Mouse (Mus musculus): Measurements from ENCODE around the gene Ppt2.

Gene Ppt2

DNA sequence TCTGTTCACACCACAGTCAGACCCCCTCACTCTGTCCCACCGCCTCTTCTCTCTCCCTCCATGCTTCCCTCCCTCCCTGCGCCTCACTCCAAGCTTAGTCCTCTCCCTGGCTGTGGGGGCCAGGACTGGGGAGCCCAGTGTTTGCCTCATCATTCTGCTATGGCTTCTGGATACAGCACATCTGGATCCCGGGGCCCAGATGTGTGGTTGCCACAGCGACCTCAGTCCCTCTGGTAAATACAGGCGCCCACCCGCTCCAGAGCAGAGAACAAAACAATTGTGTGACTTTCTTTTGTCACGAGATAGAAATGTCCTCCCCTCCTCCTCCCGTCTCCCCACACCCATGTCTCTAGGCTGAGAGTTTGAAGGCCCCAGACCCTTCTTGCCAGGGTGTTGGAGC lies 28.4 kb upstream of the Ppt2 start:
- DNase-seq (ENCODE audit: low spot score in 2 of 2) = no peak

DNA sequence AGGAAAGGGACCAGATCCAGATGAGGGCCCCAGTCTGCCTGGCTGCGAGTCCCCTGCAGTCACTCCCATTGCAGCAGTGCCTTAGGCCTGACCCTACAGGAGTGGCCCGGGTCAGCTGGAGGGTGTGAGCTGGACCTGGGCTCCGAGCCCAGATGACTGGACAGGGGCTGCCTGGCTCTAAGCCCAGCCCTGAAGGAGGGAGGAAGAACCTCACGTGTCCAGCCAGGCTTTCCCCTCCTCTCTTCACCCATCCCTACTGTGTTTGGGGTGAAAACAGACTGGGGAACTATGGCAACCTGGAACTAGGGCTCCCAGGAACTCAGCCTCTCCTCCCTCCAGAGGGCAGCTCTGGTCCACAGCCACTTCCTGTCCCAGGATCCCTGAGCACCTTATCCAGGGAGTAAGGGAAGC lies 27.3 kb upstream of the Ppt2 start:
- DNase-seq (ENCODE audit: low spot score in 2 of 2) = no peak

- no peak for DNase-seq (ENCODE audit: low spot score in 2 of 2)
These were observed 26.9 kb upstream of the Ppt2 start for GRCm38 (mm10) chr17:34655160-34655559.

DNA sequence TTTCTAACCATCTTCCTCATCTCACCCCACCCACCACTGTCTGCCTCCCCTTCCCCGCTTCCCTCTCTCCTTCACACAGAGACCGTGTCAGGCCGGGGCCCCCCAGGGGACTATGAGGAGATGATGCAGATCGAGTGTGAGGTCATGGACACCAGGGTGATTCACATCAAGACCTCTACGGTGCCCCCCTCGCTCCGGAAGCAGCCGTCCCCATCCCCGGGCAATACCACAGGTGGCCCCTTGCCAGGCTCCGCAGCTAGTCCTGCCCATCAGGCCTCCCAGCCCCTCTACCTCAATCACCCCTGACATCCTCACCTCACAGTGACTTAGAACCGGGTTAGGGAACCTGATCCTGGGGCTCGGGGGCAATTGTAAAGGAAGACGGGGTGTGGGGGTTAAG lies 26.1 kb upstream of the Ppt2 start:
- DNase-seq (ENCODE audit: low spot score in 2 of 2) = no peak

DNA sequence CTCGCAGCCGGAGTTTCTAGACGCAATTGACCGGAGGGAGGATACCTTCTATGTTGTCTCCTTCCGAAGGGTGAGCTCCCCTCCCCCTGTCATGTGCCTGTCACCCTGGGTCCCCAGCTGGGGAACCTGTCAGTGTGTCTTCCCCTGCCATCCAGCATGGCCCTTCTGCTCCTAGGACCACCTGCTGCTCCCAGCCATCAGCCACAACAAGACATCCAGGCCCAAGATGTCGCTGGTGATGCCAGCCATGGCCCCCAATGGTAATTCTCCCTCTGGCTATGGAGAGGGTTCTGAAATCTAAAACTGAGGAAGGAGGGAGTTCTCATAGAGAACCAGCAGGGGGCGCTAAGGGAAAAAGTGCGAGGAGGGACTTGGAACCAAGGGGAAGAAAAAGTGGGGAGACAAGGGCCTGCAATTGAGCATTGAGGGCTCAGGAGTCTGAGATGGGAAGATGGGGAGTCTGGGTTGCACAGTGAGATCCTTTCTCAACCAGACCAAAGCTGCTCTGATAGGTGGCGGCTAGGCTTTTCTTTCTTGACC lies 25.5 kb upstream of the Ppt2 start:
- DNase-seq (ENCODE audit: low spot score in 2 of 2) = peak; percentile 50 to 76

GRCm38 (mm10) chr17:34652985-34653384 lies 24.7 kb upstream of the Ppt2 start:
- DNase-seq (ENCODE audit: low spot score in 2 of 2) = no peak

- no peak for DNase-seq (ENCODE audit: low spot score in 2 of 2)
These were observed 24.2 kb upstream of the Ppt2 start for GRCm38 (mm10) chr17:34652546-34652945.

GRCm38 (mm10) chr17:34651507-34652221 lies 23.4 kb upstream of the Ppt2 start:
- peak in 1 of 2 experiments; percentile 63 for DNase-seq (ENCODE audit: low spot score in 2 of 2)

- no peak for DNase-seq (ENCODE audit: low spot score in 2 of 2)
These were observed 22.5 kb upstream of the Ppt2 start for GRCm38 (mm10) chr17:34650781-34651180.

GRCm38 (mm10) chr17:34649106-34649864 lies 21.0 kb upstream of the Ppt2 start:
- DNase-seq (ENCODE audit: low spot score in 2 of 2) = no peak

DNA sequence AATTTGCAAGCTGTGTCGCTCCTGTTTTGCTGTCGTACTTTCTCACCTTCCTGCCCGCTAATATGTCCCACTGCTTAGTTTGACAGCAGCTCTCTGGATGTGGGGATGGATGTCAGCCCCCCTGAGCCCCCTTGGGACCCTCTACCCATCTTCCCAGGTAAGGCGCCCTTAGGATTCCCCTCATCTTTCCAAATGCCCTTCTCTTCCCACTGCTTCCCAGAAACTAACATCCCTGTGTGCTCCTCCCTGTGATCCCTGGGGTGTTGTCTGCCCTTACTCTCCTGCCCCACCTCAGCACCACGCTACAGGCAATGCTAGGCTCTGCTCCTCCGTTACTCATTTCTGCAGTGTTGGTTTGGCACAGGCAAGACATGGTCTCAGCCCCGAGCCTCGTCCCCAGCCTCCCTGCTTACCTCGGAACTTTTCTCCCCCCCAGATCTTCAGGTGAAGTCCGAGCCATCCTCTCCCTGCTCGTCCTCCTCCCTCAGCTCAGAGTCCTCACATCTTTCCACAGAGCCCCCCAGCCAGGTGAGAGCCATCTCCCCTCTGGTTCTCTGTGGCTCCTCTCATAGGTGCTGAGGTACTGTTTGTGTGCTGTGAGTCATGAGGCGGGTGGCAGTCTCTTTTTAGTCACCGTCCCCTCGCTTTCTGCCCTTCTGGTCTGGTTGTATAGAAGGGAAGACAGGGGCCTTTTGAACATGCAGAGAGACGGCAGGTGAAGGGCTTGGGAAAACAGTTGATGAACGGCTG lies 20.0 kb upstream of the Ppt2 start:
- DNase-seq (ENCODE audit: low spot score in 2 of 2) = no peak

- DNase-seq (ENCODE audit: low spot score in 2 of 2) = peak; percentile 80 to 94
These were observed 18.8 kb upstream of the Ppt2 start, which contains the start of gene Atf6b for GRCm38 (mm10) chr17:34646906-34647787. Gene Atf6b, plus strand, starts transcription at chr17:34647146.

GRCm38 (mm10) chr17:34645831-34646511 lies 17.7 kb upstream of the Ppt2 start:
- DNase-seq (ENCODE audit: low spot score in 2 of 2) = no peak

DNA sequence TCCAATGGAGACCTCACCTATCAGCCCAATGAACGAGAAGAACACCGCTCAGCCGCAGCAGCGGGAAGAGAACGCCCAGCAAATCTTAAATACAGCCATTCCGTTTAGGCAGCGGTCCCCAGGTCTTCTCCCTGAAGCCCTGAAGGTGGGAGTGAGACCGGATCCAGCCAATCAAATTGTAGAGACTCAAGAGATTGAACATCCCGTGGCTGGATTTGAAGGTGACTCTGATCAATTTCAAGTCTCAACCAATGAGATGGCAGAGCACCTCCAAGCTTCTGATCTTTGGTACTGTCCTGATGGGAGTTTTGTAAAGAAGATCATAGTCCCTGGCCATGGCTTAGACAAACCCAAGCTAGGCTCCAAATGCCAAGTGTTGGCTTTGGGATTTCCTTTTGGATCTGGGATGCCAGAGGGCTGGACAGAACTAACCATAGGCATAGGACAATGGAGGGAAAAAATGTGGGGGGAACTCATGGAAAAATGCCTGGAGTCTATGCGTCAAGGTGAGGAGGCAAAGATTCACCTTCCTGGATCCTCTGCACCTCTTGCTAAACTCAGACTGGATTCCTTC lies 17.0 kb upstream of the Ppt2 start:
- no peak for DNase-seq (ENCODE audit: low spot score in 2 of 2)

DNA sequence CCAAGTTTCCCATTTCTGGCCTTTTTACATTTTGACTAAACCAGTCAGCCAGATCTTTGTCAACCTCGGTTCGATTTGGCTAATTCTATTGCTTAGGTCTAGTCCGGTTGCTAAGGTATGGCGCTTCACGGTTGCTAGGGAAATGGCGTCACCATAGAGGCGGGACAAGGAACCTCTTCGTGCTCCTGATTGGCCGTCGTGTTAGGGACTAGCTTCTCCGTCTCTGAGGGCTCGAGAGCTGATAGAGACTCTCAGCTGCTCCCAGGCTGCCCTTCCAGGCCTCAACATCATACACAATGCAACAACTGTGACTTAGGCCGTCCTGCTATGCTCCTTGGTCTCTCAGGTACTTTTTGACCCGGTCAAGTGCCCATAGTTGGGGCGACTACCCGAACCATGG lies 16.3 kb upstream of the Ppt2 start, which contains the start of gene Fkbpl:
Gene Fkbpl, plus strand, starts transcription at position 157 of the 400 bp plus-strand sequence.
- DNase-seq (ENCODE audit: low spot score in 2 of 2) = peak; percentile 89 to 94

- DNase-seq (ENCODE audit: low spot score in 2 of 2) = no peak
These were observed 15.6 kb upstream of the Ppt2 start for GRCm38 (mm10) chr17:34643944-34644343.

- no peak for DNase-seq (ENCODE audit: low spot score in 2 of 2)
These were observed 15.1 kb upstream of the Ppt2 start for GRCm38 (mm10) chr17:34643379-34643778.

DNA sequence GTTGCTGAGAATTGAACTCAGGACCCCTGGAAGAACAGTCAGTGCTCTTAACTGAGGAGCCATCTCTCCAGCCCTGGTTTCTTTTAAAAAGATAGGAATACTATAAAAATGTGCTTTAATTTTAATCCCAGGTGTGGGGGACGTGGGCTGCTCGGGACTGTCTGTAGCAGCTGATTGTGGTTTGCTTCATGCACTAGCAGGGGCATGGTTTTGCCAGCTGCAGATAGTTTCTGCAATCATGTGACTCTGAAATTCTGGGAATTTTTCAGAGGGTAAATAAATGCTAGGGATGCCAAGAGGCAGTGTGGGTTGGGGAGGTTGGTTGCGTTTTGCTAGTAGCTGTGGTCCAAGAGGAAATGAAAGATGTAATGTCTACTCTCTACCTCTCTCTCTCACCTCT lies 13.6 kb upstream of the Ppt2 start:
- no peak for DNase-seq (ENCODE audit: low spot score in 2 of 2)

DNA sequence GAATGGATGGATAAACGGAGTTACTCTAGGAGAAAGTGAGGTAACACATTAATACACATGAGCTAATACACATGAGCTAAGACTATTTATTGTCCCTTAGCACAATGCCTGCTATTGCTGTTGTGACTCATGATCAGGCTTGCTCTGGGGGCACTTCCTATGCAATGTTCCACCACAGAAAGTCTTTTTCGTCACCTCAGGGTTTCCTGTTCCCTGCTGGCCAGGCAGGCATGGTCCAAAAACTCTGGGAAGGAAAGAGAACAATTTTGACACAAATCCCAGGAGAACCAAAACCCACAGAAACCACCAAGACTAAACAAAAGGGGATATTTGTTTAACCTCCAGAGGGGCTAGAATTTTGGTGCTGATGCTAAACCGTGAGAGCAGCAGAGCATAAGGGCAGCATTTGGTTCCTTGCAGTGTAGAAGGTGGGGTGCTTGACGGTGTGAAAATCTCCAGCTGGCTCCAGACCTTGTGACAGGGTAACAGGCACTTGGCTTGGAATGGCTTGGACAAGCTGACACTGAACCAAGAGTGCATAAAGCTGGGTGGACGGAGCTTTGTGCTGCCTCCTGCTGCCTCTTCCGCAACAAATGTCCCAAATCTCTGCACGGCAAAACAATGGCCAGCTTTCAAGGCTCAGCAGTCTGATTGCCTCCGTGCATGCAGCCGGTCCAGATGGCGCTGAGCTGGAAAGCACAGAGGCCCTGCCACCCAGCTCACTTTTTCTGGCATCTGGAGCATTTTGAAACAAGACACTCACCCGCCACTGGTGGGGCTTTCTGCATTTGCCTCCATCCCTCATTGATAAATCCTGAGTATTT lies 12.7 kb upstream of the Ppt2 start:
- DNase-seq (ENCODE audit: low spot score in 2 of 2) = no peak

Data from spleen, postnatal 10 days (tissue).